Mouse (Mus musculus) lung, embryonic 14.5 days (tissue): ENCODE measurements around the gene Snrnp35. TPM values are rescaled to one million over a fixed set of nuclear protein-coding genes. Genes with fewer than 3 reads are reported as not detected.

Source experiments
- ATAC-seq: fragments of 200-750 bp; cut with Nextera tagmentation; 2 replicates; pipeline ENCODE4 v1.8.0; 2017; ENCODE audit warnings: mild to moderate bottlenecking, moderate TSS enrichment, moderate library complexity; ENCODE audit not compliant: insufficient read depth
- DNase-seq: peaks from one replicate; pipeline ENCODE4 v3.0.0-alpha.2; 2015
- H3K27ac ChIP-seq: fragments of 300-500 bp; sonication (generic); 2 replicates; pipeline ENCODE4 v1.5.1; 2014; ENCODE audit warnings: low read depth, mild to moderate bottlenecking, moderate library complexity
- H3K27me3 ChIP-seq: fragments of 300-500 bp; sonication (generic); 2 replicates; pipeline ENCODE4 v1.6.1; 2014; ENCODE audit warnings: low read length, control low read depth; ENCODE audit not compliant: insufficient read depth
- H3K36me3 ChIP-seq: fragments of 300-500 bp; sonication (generic); 2 replicates; pipeline ENCODE4 v1.6.1; 2014; ENCODE audit warnings: control low read depth; ENCODE audit not compliant: insufficient read depth
- H3K4me1 ChIP-seq: fragments of 300-500 bp; sonication (generic); 2 replicates; pipeline ENCODE4 v1.6.1; 2014; ENCODE audit warnings: antibody characterized with exemption, control low read depth; ENCODE audit not compliant: insufficient read depth
- H3K4me2 ChIP-seq: fragments of 300-500 bp; sonication (generic); 2 replicates; pipeline ENCODE4 v1.6.1; 2014; ENCODE audit warnings: mild to moderate bottlenecking
- H3K4me3 ChIP-seq: fragments of 300-500 bp; sonication (generic); 2 replicates; pipeline ENCODE4 v1.5.1; 2014; ENCODE audit warnings: low read depth, low read length
- H3K9ac ChIP-seq: fragments of 300-500 bp; sonication (generic); 2 replicates; pipeline ENCODE4 v1.6.1; 2014
- H3K9me3 ChIP-seq: fragments of 300-500 bp; sonication (generic); 2 replicates; pipeline ENCODE4 v1.6.1; 2016; ENCODE audit warnings: low read depth, low read length, control low read depth
- CTCF ChIP-seq: IDR thresholded peaks from 2 replicates; pipeline ENCODE4 v1.5.1; 2016; ENCODE audit warnings: antibody characterized with exemption, low read depth
- WGBS: fragments of 180-500 bp; shearing (Covaris S2); extraction: QIAGEN DNeasy Blood & Tissue Kit; methylation state at CpG from one replicate; pipeline ENCODE4 v1.1.7; 2014; 5-methylcytosine and 5-hydroxymethylcytosine counted together
- polyA plus RNA-seq: library from polyadenylated mRNA; unstranded; fragments of >200 nt; fragmentation: Nextera tagmentation; extraction: Ambion mirVana; gene quantifications from 2 replicates; pipeline ENCODE4 v1.2.1, GENCODE M21; 2014

Snrnp35 gene
- polyA plus RNA-seq, 1 experiment from 2014 or later: 10.8 TPM

DNA sequence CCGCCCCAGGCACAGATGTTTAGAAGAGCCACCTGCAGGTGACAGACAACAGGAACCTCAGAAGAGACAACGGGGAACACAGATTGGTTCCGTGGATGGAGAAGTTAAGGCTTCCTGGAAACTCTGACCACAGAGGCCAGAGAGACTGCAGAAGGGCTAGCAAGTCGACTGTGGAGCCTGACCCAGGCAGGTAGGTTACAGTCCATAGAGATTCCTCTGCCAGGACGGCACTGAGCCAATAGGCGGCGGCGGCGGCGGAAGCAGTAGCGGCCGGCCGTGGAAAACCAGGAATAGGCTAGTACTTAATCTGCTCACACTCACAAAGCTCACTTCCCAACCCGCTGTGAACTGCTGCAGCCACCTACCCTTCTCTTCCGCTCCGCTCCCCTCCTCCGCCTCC, 53.8 kb downstream of the Snrnp35 start:
- peak overlapping the region; percentile 8; the same call in 1 of the 2 replicates for H3K4me3 ChIP-seq
- H3K27me3 ChIP-seq: no peaks in the 10 kb centered on the region
- peak; percentile 75 for DNase-seq
- WGBS: 1% methylated on average over 17 of the region's 17 CpGs
- TF ChIP-seq CTCF: no peak
- ATAC-seq: no peak
- H3K36me3 ChIP-seq: no peaks in the 10 kb centered on the region
- H3K9me3 ChIP-seq: no peaks in the 10 kb centered on the region
- H3K4me1 ChIP-seq: no peaks in the 10 kb centered on the region
- H3K4me2 ChIP-seq: peak overlapping the region; percentile 53
- no peak overlapping the region for H3K27ac ChIP-seq
- peak overlapping the region; percentile 29 for H3K9ac ChIP-seq

DNA sequence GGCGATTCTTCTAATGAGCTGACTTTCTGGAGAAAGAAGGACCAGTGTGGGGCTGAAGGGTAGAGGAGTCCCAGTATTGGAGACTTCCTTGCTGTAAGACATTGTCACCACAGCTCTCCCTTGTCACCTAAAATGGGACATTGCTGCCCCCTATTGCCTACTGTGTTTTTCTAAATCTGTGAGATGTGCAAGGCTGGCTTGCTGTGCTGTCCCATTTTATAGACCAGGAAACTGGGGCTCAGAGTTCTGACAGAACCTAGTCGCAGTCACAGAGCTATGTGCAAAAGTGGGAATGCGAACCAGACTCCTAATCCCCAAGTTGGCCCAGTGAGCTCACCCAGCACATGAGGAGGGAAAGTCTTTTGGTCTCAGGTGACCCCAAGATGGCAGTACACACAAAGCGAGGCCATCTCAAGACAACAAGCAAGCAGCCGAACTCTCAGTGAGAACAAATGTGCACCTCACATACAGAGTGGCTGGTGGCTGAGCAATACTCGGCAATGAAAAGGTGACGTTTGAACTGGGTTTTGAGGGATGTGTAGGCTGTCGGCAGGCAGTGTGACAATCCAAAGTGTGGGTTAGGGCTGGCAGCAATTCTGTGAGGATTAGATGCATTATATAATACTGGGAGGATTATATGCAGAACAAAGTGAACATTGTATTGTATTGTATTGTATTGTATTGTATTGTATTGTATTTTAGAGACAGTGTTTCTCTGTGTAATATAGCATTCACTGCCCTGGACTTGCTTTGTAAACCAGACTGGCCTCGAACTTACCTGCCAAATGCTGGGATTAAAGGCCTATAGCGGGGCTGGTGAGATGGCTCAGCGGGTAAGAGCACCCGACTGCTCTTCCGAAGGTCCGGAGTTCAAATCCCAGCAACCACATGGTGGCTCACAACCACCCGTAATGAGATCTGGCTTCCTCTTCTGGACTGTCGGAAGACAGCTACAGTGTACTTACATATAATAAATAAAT, 56.2 kb downstream of the Snrnp35 start:
- Histone ChIP-seq H3K4me2 (no peak overlapping the region), H3K4me3 (no peak overlapping the region), H3K9me3 (no peaks in the 10 kb centered on the region), H3K27me3 (no peaks in the 10 kb centered on the region), H3K4me1 (peaks cover 3% of the 10 kb centered on the region), H3K27ac (no peak overlapping the region), H3K9ac (no peak overlapping the region), H3K36me3 (peaks cover 19% of the 10 kb centered on the region)
- DNase-seq: peak; percentile 82
- TF ChIP-seq CTCF: peak; percentile 63
- no peak for ATAC-seq
- 72% methylated on average over 14 of the region's 16 CpGs for WGBS

DNA sequence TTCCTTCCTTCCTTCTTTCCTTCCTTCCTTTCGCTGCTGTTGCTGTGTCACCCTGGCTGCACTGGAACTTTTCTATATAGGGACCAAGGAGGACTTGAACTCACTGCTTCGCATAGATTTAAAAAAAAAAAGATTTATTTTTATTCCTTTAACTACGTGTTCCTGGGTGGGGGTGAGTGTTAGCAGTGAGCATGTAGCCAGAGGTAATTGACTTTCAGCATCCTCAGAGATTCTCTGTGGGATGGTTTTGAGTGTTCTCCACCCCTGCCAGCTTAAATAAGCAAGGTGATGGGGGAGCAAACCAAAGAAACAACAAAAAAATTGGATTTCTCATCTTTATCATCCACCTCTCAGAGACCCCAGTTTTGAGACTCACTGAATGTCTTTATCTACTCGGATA, 57.0 kb downstream of the Snrnp35 start:
- DNase-seq (no peak), ATAC-seq (no peak)
- Histone ChIP-seq H3K4me3 (peak overlapping the region; percentile 90), H3K27me3 (no peaks in the 10 kb centered on the region), H3K9ac (0 out of 2 replicates have a peak overlapping the region, but pooled peaks have one; percentile 36), H3K9me3 (no peaks in the 10 kb centered on the region), H3K36me3 (peaks cover 27% of the 10 kb centered on the region), H3K4me1 (peaks cover 3% of the 10 kb centered on the region), H3K27ac (peak overlapping the region; percentile 58; the same call in 1 of the 2 replicates), H3K4me2 (peak overlapping the region; percentile 56)
- TF ChIP-seq CTCF: no peak
- WGBS: 75% methylated on average over 4 of the region's 4 CpGs

GRCm38 (mm10) chr5:124540383-124540786, 57.5 kb downstream of the Snrnp35 start, which contains the start of gene Tmed2:
TSS of gene Tmed2 (plus strand) at chr5:124540695.
- peaks cover 3% of the 10 kb centered on the region for H3K4me1 ChIP-seq
- H3K4me3 ChIP-seq: peak within 1 kb of the TSS; percentile 90
- under 1% methylated on average over 35 of the region's 35 CpGs for WGBS
- H3K9me3 ChIP-seq: no peaks in the 10 kb centered on the region
- TF ChIP-seq CTCF: peak; percentile 57
- H3K9ac ChIP-seq: peak within 1 kb of the TSS; percentile 93
- peak within 1 kb of the TSS; percentile 86 for H3K27ac ChIP-seq
- peaks cover 32% of the 10 kb centered on the region for H3K36me3 ChIP-seq
- DNase-seq: peak; percentile 98
- no peaks in the 10 kb centered on the region for H3K27me3 ChIP-seq
- peak within 1 kb of the TSS; percentile 69 for H3K4me2 ChIP-seq
- peak; percentile 96 for ATAC-seq

Other genes with a start within 250 kb of the Snrnp35 start
- 8.8 and 9.8 TPM in 2 replicates for gene Pitpnm2, start 233.4 kb upstream of the Snrnp35 start, polyA plus RNA-seq
- 19.2 and 20.7 TPM in 2 replicates for gene Mphosph9, start 155.2 kb upstream of the Snrnp35 start, polyA plus RNA-seq
- gene 2810006K23Rik, start 155.0 kb upstream of the Snrnp35 start, polyA plus RNA-seq: 14.5 and 15.2 TPM in 2 replicates
- gene Cdk2ap1, start 120.1 kb upstream of the Snrnp35 start, polyA plus RNA-seq: 193 and 259 TPM in 2 replicates
- 85.6 and 88.6 TPM in 2 replicates for gene Sbno1, start 57.1 kb upstream of the Snrnp35 start, polyA plus RNA-seq
- gene Kmt5a, start 43.2 kb upstream of the Snrnp35 start, polyA plus RNA-seq: 87.7 and 97.5 TPM in 2 replicates
- 28.7 and 29.2 TPM in 2 replicates for gene Rilpl2, start 4.8 kb upstream of the Snrnp35 start, polyA plus RNA-seq
- 20.3 and 21.1 TPM in 2 replicates for gene Rilpl1, start 48.3 kb downstream of the Snrnp35 start, polyA plus RNA-seq
- gene Tmed2, start 57.6 kb downstream of the Snrnp35 start, polyA plus RNA-seq: 588 and 646 TPM in 2 replicates
- gene Ddx55, start 69.7 kb downstream of the Snrnp35 start, polyA plus RNA-seq: 12.7 and 14.1 TPM in 2 replicates
- 78.0 and 81.6 TPM in 2 replicates for gene Eif2b1, start 96.0 kb downstream of the Snrnp35 start, polyA plus RNA-seq
- 71.0 and 74.4 TPM in 2 replicates for gene Gtf2h3, start 96.0 kb downstream of the Snrnp35 start, polyA plus RNA-seq
- gene Atp6v0a2, start 145.4 kb downstream of the Snrnp35 start, polyA plus RNA-seq: 41.6 and 47.0 TPM in 2 replicates
- 0.05 and 0.07 TPM in 2 replicates for gene Dnah10, start 242.0 kb downstream of the Snrnp35 start, polyA plus RNA-seq